Comparison of ENCODE assay signal across 25 mouse cellular contexts in genomic region chr5:49344606-49345005, GRCm38 (mm10).
"Had no signal": no experiment of that assay in that cellular context is flagged by ENCODE, and none has a peak within 500 bp of the region (broad histone marks: within the 10 kb centered on the region; RNA-seq: fewer than 3 reads in every experiment).

No protein-coding gene starts in this region.

- H3K4me3 ChIP-seq: embryonic facial prominence, embryonic 10.5 days; embryonic facial prominence, embryonic 12.5 days; embryonic facial prominence, embryonic 13.5 days; embryonic facial prominence, embryonic 15.5 days; erythroblast, embryonic 14.5 days; forebrain, embryonic 10.5 days; forebrain, embryonic 12.5 days; forebrain, embryonic 13.5 days; forebrain, embryonic 15.5 days; gastrocnemius, adult 2 months had no signal

- H3K4me1 ChIP-seq: embryonic facial prominence, embryonic 10.5 days; embryonic facial prominence, embryonic 12.5 days; embryonic facial prominence, embryonic 15.5 days; forebrain, embryonic 10.5 days; forebrain, embryonic 12.5 days; forebrain, embryonic 13.5 days; forebrain, embryonic 15.5 days had no signal

- H3K36me3 ChIP-seq: embryonic facial prominence, embryonic 10.5 days; embryonic facial prominence, embryonic 12.5 days; embryonic facial prominence, embryonic 13.5 days; embryonic facial prominence, embryonic 15.5 days; forebrain, embryonic 10.5 days; forebrain, embryonic 12.5 days; forebrain, embryonic 15.5 days had no signal

- H3K27me3 ChIP-seq: embryonic facial prominence, embryonic 12.5 days; embryonic facial prominence, embryonic 13.5 days; embryonic facial prominence, embryonic 15.5 days; forebrain, embryonic 12.5 days; forebrain, embryonic 13.5 days; forebrain, embryonic 15.5 days had no signal

- H3K9ac ChIP-seq: embryonic facial prominence, embryonic 12.5 days; embryonic facial prominence, embryonic 13.5 days; embryonic facial prominence, embryonic 15.5 days; forebrain, embryonic 12.5 days; forebrain, embryonic 13.5 days; forebrain, embryonic 15.5 days; forebrain, postnatal 0 days had no signal

- H3K27ac ChIP-seq: embryonic facial prominence, embryonic 10.5 days; embryonic facial prominence, embryonic 12.5 days; embryonic facial prominence, embryonic 13.5 days; embryonic facial prominence, embryonic 15.5 days; forebrain, embryonic 10.5 days; forebrain, embryonic 12.5 days; forebrain, embryonic 13.5 days; forebrain, embryonic 15.5 days; gastrocnemius, adult 2 months had no signal

- DNase-seq: cerebellum, adult 2 months; cerebellum, adult 8-10 months; cerebellum, adult 9-10 months; cerebellum, adult 9-11 months; cerebellum, postnatal 10 days; cerebellum, postnatal 14 days; cerebellum, postnatal 36 days; embryo, embryonic 11 days; forebrain, postnatal 0 days; gastrocnemius, adult 2 months; gastrocnemius, postnatal 10 days; gastrocnemius, postnatal 14 days; gastrocnemius, postnatal 25 days; gastrocnemius, postnatal 36 days; heart, adult 11 months; heart, adult 18-20 months had no signal
